Mouse (Mus musculus) splenic B cell, adult 2 months (primary cell): ENCODE measurements around the gene Cfap43.

Experiments used
- DNase-seq: peaks from one replicate; pipeline ENCODE4 v3.0.0-alpha.2; 2011; ENCODE audit warnings: low read depth, low spot score
- H3K27me3 ChIP-seq: 2 replicates; pipeline ENCODE4 v1.6.1; 2012; ENCODE audit warnings: mild to moderate bottlenecking, low read length, moderate library complexity, mixed read lengths; ENCODE audit not compliant: control insufficient read depth, poor library complexity, insufficient read depth, severe bottlenecking
- H3K36me3 ChIP-seq: 2 replicates; pipeline ENCODE4 v1.6.1; 2012; ENCODE audit warnings: mild to moderate bottlenecking, low read length, moderate library complexity, mixed read lengths; ENCODE audit not compliant: control insufficient read depth, poor library complexity, insufficient read depth, severe bottlenecking

The Cfap43 gene

DNA sequence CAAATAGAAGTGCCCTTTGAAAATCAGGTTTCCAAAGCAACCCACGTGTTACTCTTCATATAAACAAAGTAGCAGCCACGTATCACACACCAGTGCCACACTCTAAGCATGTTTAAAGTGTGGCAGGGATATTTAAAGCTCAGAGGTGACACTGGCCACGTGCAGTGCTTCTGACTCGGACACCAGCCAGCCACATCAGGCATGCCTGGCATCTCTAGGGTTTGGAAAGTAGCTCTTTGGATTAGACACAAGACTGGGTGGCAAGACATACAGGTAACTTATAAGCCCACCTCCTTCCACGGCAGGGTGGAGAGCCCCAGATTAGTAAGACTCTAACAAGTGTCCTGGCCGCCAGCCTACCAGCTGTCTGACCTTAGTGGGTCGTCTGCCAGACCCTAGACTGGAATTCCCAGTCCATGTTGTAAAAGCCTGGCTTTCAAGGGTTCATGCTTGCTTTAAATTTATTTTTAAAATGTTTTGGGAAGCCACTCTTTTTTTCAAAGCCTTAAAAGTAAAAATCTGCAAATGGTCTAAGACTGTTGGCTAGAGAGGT lies 33.8 kb downstream of the Cfap43 start:
- Histone ChIP-seq H3K27me3 (no peaks in the 10 kb centered on the region), H3K36me3 (no peaks in the 10 kb centered on the region)
- DNase-seq: peak; percentile 49

DNA sequence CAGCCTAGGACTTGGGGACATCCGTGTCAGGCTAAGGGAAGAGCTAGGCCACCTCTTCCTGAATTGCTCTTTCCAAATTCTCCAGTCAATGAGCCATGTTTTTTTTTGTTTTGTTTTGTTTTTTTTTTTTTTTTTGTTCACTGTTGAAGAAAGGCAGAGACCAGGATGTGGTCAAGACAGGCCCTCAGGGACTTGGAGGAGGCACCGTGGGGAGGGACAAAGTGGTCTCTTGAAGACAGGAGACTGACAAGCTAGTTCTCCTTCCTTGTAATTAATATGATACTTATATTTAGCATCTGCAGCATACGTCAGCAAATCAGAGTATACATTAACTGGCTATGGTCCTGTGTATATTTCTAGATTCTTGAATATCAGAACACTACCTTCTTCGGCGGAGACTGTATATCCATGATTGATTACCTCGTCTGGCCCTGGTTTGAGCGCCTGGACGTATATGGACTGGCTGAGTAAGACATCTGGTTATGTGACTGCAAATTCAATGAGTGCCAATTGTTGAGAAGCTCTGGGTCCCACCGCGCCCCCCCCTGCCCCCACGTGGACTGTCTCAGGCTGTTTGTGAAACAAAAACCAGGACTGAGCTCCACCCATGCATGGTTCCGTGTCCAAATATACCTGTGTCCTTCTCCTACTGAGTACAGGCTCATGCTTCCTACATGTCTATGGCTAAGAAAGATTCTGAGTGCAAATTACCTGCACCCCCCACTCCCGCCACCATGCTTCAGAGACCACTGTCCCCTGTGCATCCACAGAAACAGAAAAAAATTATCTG lies 34.6 kb downstream of the Cfap43 start:
- Histone ChIP-seq H3K36me3 (no peaks in the 10 kb centered on the region), H3K27me3 (no peaks in the 10 kb centered on the region)
- peak; percentile 81 for DNase-seq

DNA sequence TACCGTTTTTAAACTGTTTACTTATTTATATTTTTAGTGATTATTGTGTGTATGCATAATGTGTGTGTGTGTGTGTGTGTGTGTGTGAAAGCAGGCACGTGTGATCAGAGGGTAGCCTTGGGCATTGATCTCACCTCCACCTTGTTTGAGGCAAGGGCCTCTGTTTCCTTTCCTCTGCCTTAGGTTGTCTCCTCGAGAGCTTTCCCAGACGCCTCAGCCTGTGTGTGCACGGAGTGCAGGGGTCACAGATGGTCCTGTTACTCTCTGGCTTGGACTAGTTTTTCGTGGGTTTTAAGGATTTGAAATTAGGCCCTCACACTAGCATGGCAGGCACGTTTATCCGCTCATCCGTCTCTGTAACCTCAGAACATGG lies 36.2 kb downstream of the Cfap43 start:
- no peak for DNase-seq
- H3K36me3 ChIP-seq: no peaks in the 10 kb centered on the region

GRCm38 (mm10) chr19:47882151-47882881 lies 36.8 kb downstream of the Cfap43 start:
- H3K36me3 ChIP-seq: no peaks in the 10 kb centered on the region
- no peaks in the 10 kb centered on the region for H3K27me3 ChIP-seq
- peak; percentile 95 for DNase-seq

More for the DNA sequence above, 36.2 kb downstream of the Cfap43 start:
- H3K27me3 ChIP-seq: no peaks in the 10 kb centered on the region

DNA sequence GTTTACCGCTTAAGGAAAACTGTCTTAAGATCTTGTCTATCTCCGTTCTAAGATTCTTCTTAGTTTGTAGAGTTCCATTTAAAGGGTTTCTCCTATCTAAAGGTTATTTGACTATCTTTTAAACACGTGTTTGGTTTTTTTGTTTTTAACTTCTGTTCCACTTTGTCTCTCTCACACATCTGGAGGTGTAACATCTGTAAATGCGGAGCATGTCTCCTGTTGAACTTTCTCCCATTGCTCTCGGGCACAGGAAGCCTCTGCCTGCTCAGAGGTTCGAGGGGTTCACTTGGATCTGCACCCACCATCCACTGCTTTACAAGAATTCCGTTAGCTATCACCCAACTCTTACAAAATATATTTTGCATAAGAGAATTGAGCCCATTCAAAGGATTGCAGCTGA lies 37.5 kb downstream of the Cfap43 start:
- no peak for DNase-seq
- H3K27me3 ChIP-seq: no peaks in the 10 kb centered on the region
- no peaks in the 10 kb centered on the region for H3K36me3 ChIP-seq

GRCm38 (mm10) chr19:47876252-47876651 lies 42.8 kb downstream of the Cfap43 start:
- H3K36me3 ChIP-seq: no peaks in the 10 kb centered on the region
- DNase-seq: no peak
- H3K27me3 ChIP-seq: no peaks in the 10 kb centered on the region

DNA sequence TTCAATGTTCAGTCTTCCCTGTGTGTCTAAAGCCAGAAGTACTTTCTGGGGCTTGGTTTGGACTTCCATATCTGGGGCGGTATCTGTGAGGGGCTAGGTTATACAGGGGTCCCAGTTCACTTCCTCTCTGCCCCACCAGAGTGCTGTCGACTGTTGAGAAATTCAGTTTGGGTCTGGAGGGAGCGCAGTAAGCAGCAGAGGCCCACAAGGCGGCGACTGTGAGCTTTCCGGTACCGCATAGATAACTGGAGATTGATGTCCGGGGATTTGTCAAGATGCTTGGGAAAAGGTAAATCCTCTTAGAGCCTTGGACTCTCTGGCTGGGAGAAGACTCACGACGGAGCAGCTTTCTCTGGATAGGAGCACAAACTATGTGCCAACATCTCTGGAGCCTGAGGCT lies 47.6 kb downstream of the Cfap43 start:
- DNase-seq: no peak
- Histone ChIP-seq H3K27me3 (no peaks in the 10 kb centered on the region), H3K36me3 (no peaks in the 10 kb centered on the region)

DNA sequence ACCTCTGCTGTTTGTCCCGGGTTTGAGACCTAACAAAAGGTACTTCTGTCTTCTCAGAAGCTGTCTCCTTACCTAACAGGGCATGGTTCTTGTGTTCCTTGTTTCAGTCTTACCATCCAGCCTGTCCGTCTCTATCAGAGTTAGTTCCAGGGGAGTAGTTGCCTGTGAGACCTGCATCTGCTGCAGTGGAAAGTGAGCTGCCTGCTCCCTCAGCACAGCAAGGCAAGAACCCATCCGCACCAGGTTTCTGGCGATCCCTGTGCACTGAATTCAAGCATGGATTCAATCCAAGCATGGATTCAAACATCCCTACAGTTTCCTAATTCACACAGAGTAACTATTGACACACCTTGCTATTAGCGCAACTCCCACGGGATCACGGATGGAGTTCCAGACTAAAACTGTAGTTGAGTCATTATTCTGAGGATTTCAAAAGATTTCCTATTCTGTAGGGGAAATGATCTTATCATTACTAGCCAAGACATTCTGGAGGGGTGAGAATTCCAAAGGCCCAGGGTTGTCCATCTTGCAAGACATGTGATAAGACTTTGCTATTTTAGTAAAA lies 48.9 kb downstream of the Cfap43 start:
- H3K36me3 ChIP-seq: no peaks in the 10 kb centered on the region

DNA sequence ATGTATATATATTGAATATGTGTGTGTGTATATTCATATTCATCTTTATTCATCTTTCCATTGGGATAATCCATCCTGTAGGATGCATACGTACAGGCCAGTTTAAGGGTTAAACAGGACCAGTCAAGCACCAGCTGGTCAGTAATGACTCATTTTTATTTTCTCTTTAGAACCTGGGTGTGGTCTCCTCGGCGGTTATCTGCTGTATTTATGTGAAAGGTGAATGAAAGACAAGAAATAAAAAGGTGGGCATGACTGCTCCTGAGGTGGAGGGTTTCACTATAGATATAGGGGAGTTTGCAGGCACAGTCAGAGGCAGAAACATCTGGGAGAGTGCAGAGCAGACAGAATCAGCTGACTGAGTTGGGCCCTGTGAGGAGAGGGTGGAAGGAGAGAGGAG lies 49.6 kb downstream of the Cfap43 start:
- Histone ChIP-seq H3K27me3 (no peaks in the 10 kb centered on the region), H3K36me3 (no peaks in the 10 kb centered on the region)
- no peak for DNase-seq

More for the DNA sequence above, 48.9 kb downstream of the Cfap43 start:
- DNase-seq: no peak
- no peaks in the 10 kb centered on the region for H3K27me3 ChIP-seq

GRCm38 (mm10) chr19:47868951-47869350 lies 50.1 kb downstream of the Cfap43 start:
- H3K27me3 ChIP-seq: no peaks in the 10 kb centered on the region
- no peaks in the 10 kb centered on the region for H3K36me3 ChIP-seq
- no peak for DNase-seq

GRCm38 (mm10) chr19:47867628-47868175 lies 51.4 kb downstream of the Cfap43 start:
- no peaks in the 10 kb centered on the region for H3K36me3 ChIP-seq
- no peak for DNase-seq
- H3K27me3 ChIP-seq: no peaks in the 10 kb centered on the region

DNA sequence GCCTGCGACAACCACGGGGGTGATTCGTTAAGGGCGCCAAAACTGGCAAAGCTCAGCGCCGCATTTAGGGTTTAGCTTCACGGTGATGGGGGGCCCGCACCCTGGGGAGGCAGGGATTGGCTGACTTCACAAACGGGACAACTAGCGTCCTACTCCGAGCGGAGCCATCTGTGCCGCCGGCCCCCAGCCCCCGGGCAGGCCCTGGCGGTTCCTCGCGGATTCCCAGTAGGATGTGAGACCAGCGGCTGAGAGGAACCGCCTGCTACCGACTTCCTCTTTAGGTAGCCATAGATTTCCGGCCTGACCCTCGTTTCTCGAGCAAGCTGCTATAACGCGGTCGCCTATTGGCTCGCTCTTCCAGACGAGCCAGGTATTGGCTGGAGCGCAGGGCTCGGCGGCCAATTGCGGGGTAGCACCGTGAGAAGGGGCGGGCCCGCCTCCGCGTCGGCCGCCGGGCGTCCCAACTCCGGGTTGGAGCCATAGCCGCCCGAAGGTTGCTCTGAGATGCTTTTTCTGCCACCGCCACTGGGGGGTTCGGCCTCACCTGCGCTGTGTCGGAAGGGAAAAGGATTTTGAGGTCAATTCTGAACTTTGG lies 53.6 kb downstream of the Cfap43 start, which contains the start of gene Gsto2:
Gsto2 (plus strand) TSS at position 182 of the 595 bp plus-strand sequence.
- no peaks in the 10 kb centered on the region for H3K36me3 ChIP-seq
- peak; percentile 96 for DNase-seq
- H3K27me3 ChIP-seq: no peaks in the 10 kb centered on the region

DNA sequence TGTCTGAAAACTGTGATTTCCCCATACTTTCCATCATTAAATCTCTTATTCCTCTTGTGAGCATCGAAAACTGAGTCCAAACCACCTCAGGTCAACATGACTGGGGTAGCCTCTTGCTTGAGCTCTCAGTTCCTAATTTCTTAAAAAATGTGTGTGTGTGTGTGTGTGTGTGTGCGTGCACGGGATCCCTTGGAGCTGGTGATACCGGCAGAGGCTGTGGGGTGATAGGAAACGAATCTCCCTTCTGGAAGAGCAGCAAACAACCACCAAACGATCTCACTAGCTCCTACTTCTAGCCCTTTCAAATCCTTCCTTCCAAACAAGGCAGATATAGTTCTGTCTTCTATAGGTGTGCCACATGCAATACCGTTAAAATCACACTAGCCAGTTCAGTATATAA lies 54.4 kb downstream of the Cfap43 start:
- no peak for DNase-seq
- no peaks in the 10 kb centered on the region for H3K36me3 ChIP-seq

GRCm38 (mm10) chr19:47864051-47864450 lies 55.0 kb downstream of the Cfap43 start:
- DNase-seq: no peak
- Histone ChIP-seq H3K27me3 (no peaks in the 10 kb centered on the region), H3K36me3 (no peaks in the 10 kb centered on the region)

More for the DNA sequence above, 54.4 kb downstream of the Cfap43 start:
- H3K27me3 ChIP-seq: no peaks in the 10 kb centered on the region
